Mouse (Mus musculus): ENCODE data around the gene Necap2.

- TF ChIP-seq TAL1 (IDR thresholded peaks at IDR 0.05; ENCODE audit: low read length) (no peak), GATA1 (IDR thresholded peaks at IDR 0.05; ENCODE audit: low read length) (no peak)
Observed at GRCm38 (mm10) chr4:141088033-141088432, 9.9 kb upstream of the Necap2 start, which contains the start of gene Spata21.

Measured in erythroblast, embryonic 14.5 days (primary cell).